Mouse (Mus musculus) granulocyte monocyte progenitor cell, adult 5-6 weeks (primary cell): ENCODE measurements around the gene AC124502.3. TPM values are rescaled to one million over a fixed set of nuclear protein-coding genes. Genes with fewer than 3 reads are reported as not detected.

Experiments
- total RNA-seq, 2 experiments: library from RNA; stranded (forward) in 1 of 2; stranded (reverse) in 1 of 2; fragments of 200-712, 200-1000 nt in 1 of 2; fragments of >200 nt in 1 of 2; fragmentation: Nextera tagmentation in 1 of 2; gene quantifications; 2 replicates each; pipeline ENCODE4 v1.2.3; 2014 to 2017

The AC124502.3 gene
- total RNA-seq, 2 experiments from 2014 or later: 1.3 to 5.4 TPM

Other genes with a start within 250 kb of the AC124502.3 start
- gene Rbm4, start 245.0 kb upstream of the AC124502.3 start, total RNA-seq (2014; fragmentation: Nextera tagmentation): 42.0 and 44.5 TPM in 2 replicates
- gene Rbm4, start 245.0 kb upstream of the AC124502.3 start, total RNA-seq (2017): 63.5 and 69.9 TPM in 2 replicates
- 13.8 and 16.3 TPM in 2 replicates for gene Gm21992, start 227.3 kb upstream of the AC124502.3 start, total RNA-seq (2014; fragmentation: Nextera tagmentation)
- gene Gm21992, start 227.3 kb upstream of the AC124502.3 start, total RNA-seq (2017): 30.8 and 59.4 TPM in 2 replicates
- 51.0 and 59.2 TPM in 2 replicates for gene Rbm14, start 227.3 kb upstream of the AC124502.3 start, total RNA-seq (2014; fragmentation: Nextera tagmentation)
- 23.3 and 27.2 TPM in 2 replicates for gene Rbm14, start 227.3 kb upstream of the AC124502.3 start, total RNA-seq (2017)
- gene Ccs, start 199.6 kb upstream of the AC124502.3 start, total RNA-seq (2014; fragmentation: Nextera tagmentation): 47.1 and 68.5 TPM in 2 replicates
- gene Ccs, start 199.6 kb upstream of the AC124502.3 start, total RNA-seq (2017): 18.8 and 22.9 TPM in 2 replicates
- not detected in 2 replicates for gene Ccdc87, start 199.5 kb upstream of the AC124502.3 start, total RNA-seq (2014; fragmentation: Nextera tagmentation)
- not detected in 2 replicates for gene Ccdc87, start 199.5 kb upstream of the AC124502.3 start, total RNA-seq (2017)
- gene Ctsf, start 183.8 kb upstream of the AC124502.3 start, total RNA-seq (2014; fragmentation: Nextera tagmentation): 2.6 and 10.0 TPM in 2 replicates
- 1.8 and 3.6 TPM in 2 replicates for gene Ctsf, start 183.8 kb upstream of the AC124502.3 start, total RNA-seq (2017)
- gene Actn3, start 161.0 kb upstream of the AC124502.3 start, total RNA-seq (2014; fragmentation: Nextera tagmentation): 0.34 TPM in 1 of 2 replicates, not detected in the other
- gene Actn3, start 161.0 kb upstream of the AC124502.3 start, total RNA-seq (2017): 1.2 TPM in 1 of 2 replicates, not detected in the other
- gene Zdhhc24, start 160.2 kb upstream of the AC124502.3 start, total RNA-seq (2014; fragmentation: Nextera tagmentation): 5.9 and 15.5 TPM in 2 replicates
- 3.2 and 9.0 TPM in 2 replicates for gene Zdhhc24, start 160.2 kb upstream of the AC124502.3 start, total RNA-seq (2017)
- 3.1 TPM in 1 of 2 replicates, not detected in the other for gene Bbs1, start 132.3 kb upstream of the AC124502.3 start, total RNA-seq (2014; fragmentation: Nextera tagmentation)
- 0.82 and 1.9 TPM in 2 replicates for gene Bbs1, start 132.3 kb upstream of the AC124502.3 start, total RNA-seq (2017)
- 48.5 and 66.6 TPM in 2 replicates for gene Dpp3, start 110.6 kb upstream of the AC124502.3 start, total RNA-seq (2014; fragmentation: Nextera tagmentation)
- gene Dpp3, start 110.6 kb upstream of the AC124502.3 start, total RNA-seq (2017): 38.7 and 41.0 TPM in 2 replicates
- gene Peli3, start 95.8 kb upstream of the AC124502.3 start, total RNA-seq (2014; fragmentation: Nextera tagmentation): not detected in 2 replicates
- gene Peli3, start 95.8 kb upstream of the AC124502.3 start, total RNA-seq (2017): 0.10 and 3.3 TPM in 2 replicates
- gene Mrpl11, start 76.7 kb upstream of the AC124502.3 start, total RNA-seq (2014; fragmentation: Nextera tagmentation): 51.9 and 53.3 TPM in 2 replicates
- gene Mrpl11, start 76.7 kb upstream of the AC124502.3 start, total RNA-seq (2017): 58.8 and 81.4 TPM in 2 replicates
- gene Npas4, start 48.6 kb upstream of the AC124502.3 start, total RNA-seq (2014; fragmentation: Nextera tagmentation): not detected in 2 replicates
- gene Npas4, start 48.6 kb upstream of the AC124502.3 start, total RNA-seq (2017): not detected in 2 replicates
- gene Slc29a2, start 15.0 kb upstream of the AC124502.3 start, total RNA-seq (2014; fragmentation: Nextera tagmentation): 3.1 and 12.2 TPM in 2 replicates
- gene Slc29a2, start 15.0 kb upstream of the AC124502.3 start, total RNA-seq (2017): 2.5 and 4.2 TPM in 2 replicates
- 4.8 and 6.1 TPM in 2 replicates for gene B4gat1, start 65 bp upstream of the AC124502.3 start, total RNA-seq (2014; fragmentation: Nextera tagmentation)
- gene B4gat1, start 65 bp upstream of the AC124502.3 start, total RNA-seq (2017): 2.6 and 11.6 TPM in 2 replicates
- gene Brms1, start 2.5 kb downstream of the AC124502.3 start, total RNA-seq (2014; fragmentation: Nextera tagmentation): 32.0 and 35.7 TPM in 2 replicates
- gene Brms1, start 2.5 kb downstream of the AC124502.3 start, total RNA-seq (2017): 33.6 and 43.3 TPM in 2 replicates
- gene Rin1, start 11.6 kb downstream of the AC124502.3 start, total RNA-seq (2014; fragmentation: Nextera tagmentation): not detected in 2 replicates
- gene Rin1, start 11.6 kb downstream of the AC124502.3 start, total RNA-seq (2017): 0.21 and 1.0 TPM in 2 replicates
- not detected in 2 replicates for gene Cd248, start 29.2 kb downstream of the AC124502.3 start, total RNA-seq (2014; fragmentation: Nextera tagmentation)
- not detected in 2 replicates for gene Cd248, start 29.2 kb downstream of the AC124502.3 start, total RNA-seq (2017)
- gene Tmem151a, start 46.6 kb downstream of the AC124502.3 start, total RNA-seq (2014; fragmentation: Nextera tagmentation): 5.1 TPM in 1 of 2 replicates, not detected in the other
- gene Tmem151a, start 46.6 kb downstream of the AC124502.3 start, total RNA-seq (2017): 0.62 TPM in 1 of 2 replicates, not detected in the other
- 37.3 and 51.9 TPM in 2 replicates for gene Yif1a, start 49.6 kb downstream of the AC124502.3 start, total RNA-seq (2014; fragmentation: Nextera tagmentation)
- gene Yif1a, start 49.6 kb downstream of the AC124502.3 start, total RNA-seq (2017): 14.6 and 17.2 TPM in 2 replicates
- not detected in 2 replicates for gene Cnih2, start 59.6 kb downstream of the AC124502.3 start, total RNA-seq (2014; fragmentation: Nextera tagmentation)
- not detected in 2 replicates for gene Cnih2, start 59.6 kb downstream of the AC124502.3 start, total RNA-seq (2017)
- 99.2 and 105 TPM in 2 replicates for gene Rab1b, start 68.2 kb downstream of the AC124502.3 start, total RNA-seq (2014; fragmentation: Nextera tagmentation)
- 100 and 101 TPM in 2 replicates for gene Rab1b, start 68.2 kb downstream of the AC124502.3 start, total RNA-seq (2017)
- 6.1 and 10.9 TPM in 2 replicates for gene Klc2, start 79.7 kb downstream of the AC124502.3 start, total RNA-seq (2014; fragmentation: Nextera tagmentation)
- 3.0 and 3.9 TPM in 2 replicates for gene Klc2, start 79.7 kb downstream of the AC124502.3 start, total RNA-seq (2017)
- 13.5 and 22.1 TPM in 2 replicates for gene Pacs1, start 234.2 kb downstream of the AC124502.3 start, total RNA-seq (2014; fragmentation: Nextera tagmentation)
- 6.5 and 8.0 TPM in 2 replicates for gene Pacs1, start 234.2 kb downstream of the AC124502.3 start, total RNA-seq (2017)